Mouse (Mus musculus): ENCODE results near the gene Rad9a. TPM values are rescaled to one million over a fixed set of nuclear protein-coding genes. Genes with fewer than 3 reads are reported as not detected.

Rad9a gene
- polyA plus RNA-seq, 1 experiment from 2014 or later: 31.2 TPM

DNA sequence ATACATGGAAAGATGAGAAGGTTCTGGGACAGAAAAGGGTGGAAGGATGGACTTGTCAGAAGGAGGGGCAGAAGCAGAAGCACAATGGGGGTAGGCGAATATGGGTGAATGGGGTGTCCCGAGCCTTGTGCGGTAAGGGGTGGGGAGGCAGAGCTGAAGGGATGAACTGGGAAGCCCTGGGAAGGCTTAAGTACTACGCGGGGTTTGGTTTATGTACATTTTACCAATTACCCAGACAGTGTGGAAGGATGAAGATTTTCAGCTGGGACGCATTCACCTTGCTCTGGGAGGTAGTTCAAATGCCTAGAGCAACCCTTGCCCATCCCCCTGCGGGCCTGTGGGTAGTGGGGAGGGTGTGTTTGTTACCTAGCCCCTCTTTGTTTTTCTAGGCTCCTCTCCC lies 687 bp upstream of the Rad9a start:
- H3K4me2 ChIP-seq (replicated peaks): peak overlapping the region; percentile 94
- no peak overlapping the region for H3K27ac ChIP-seq
- H3K27me3 ChIP-seq: peaks cover 20% of the 10 kb centered on the region
- ATAC-seq (ENCODE audit: low FRiP score): peak; percentile 36; the same call in 1 of the 2 replicates
- 31% methylated on average over 7 of the region's 7 CpGs for WGBS
- H3K9me3 ChIP-seq (replicated peaks): no peaks in the 10 kb centered on the region
- H3K4me1 ChIP-seq: peaks cover 24% of the 10 kb centered on the region
- H3K9ac ChIP-seq: peak overlapping the region; percentile 80
- H3K4me3 ChIP-seq: peak overlapping the region; percentile 53
- peaks cover 17% of the 10 kb centered on the region for H3K36me3 ChIP-seq

DNA sequence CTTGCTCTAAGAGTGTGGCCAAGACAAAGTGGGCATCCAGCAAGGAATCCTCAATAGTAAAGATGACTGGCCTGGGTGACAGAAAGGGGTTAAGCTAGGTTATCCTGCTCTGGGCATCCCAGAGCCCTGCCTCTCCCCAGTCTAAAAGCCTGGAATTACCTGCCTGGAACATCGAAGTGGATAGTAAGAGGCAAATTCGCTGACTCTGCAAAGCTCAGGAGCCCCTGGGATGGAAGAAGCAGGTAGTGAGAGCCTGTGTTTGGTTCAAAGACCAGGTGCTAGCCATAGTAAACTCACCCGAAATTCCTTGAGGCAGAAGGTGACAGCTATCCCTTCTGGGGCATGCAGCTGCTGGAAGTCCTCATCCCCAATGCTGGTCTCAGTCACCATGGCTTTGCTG lies 4.3 kb downstream of the Rad9a start:
- ATAC-seq (ENCODE audit: low FRiP score): no peak
- 0 out of 2 replicates have a peak overlapping the region, but pooled peaks have one; percentile 18 for H3K9ac ChIP-seq
- 77% methylated on average over 3 of the region's 3 CpGs for WGBS
- 0 out of 2 replicates have a peak, but pooled peaks cover 2% of the 10 kb centered on the region for H3K27me3 ChIP-seq
- peaks cover 43% of the 10 kb centered on the region for H3K4me1 ChIP-seq
- peaks cover 55% of the 10 kb centered on the region for H3K36me3 ChIP-seq
- no peak overlapping the region for H3K4me3 ChIP-seq
- H3K9me3 ChIP-seq (replicated peaks): no peaks in the 10 kb centered on the region
- no peak overlapping the region for H3K27ac ChIP-seq
- no peak overlapping the region for H3K4me2 ChIP-seq (replicated peaks)

DNA sequence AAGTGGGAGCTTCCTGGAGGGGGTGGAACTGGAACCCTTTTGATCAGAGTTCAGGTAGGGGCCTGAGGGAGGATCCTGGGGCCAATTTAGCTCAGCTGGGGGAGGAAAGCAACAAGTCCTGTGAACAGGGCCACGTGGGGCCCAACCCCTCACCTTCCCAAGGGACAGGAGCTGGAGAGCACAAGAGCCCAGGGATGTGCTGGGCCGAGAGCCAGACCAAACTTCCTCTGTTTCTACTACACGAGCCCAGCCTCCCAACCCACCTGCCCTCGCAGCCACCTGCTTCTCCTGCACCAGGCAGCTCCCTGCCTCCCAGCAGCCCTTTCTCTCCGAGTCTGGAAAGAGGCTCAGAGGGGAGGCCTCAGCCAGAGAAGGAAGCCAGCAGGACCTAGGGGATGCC lies 4.9 kb downstream of the Rad9a start:
- Histone ChIP-seq H3K36me3 (peaks cover 55% of the 10 kb centered on the region), H3K4me1 (peaks cover 38% of the 10 kb centered on the region), H3K4me2 (replicated peaks) (no peak overlapping the region), H3K9me3 (replicated peaks) (no peaks in the 10 kb centered on the region), H3K9ac (0 out of 2 replicates have a peak overlapping the region, but pooled peaks have one; percentile 18), H3K4me3 (no peak overlapping the region), H3K27ac (no peak overlapping the region), H3K27me3 (no peaks in the 10 kb centered on the region)
- WGBS: 58% methylated on average over 5 of the region's 5 CpGs
- ATAC-seq (ENCODE audit: low FRiP score): no peak

DNA sequence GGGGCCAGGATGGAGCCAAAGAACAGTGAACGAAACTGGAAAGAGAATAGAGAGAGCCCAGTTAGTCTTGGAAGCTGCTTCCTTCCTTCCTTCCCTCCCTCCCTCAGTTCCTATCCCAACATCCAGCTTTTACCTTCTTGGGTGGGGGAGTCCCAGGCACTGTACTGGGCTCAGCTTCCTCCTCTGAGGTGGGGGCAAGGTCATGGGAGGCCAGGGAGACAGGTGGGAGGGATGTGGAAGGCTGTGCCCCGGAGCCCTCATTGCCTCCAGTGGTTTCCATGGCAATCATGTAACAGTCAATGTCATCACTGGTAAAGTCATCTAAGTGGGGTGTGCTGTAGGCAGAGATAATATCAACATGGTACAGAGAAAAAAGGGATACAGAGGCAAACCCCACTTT lies 5.4 kb downstream of the Rad9a start:
- H3K4me3 ChIP-seq: no peak overlapping the region
- no peak for ATAC-seq (ENCODE audit: low FRiP score)

DNA sequence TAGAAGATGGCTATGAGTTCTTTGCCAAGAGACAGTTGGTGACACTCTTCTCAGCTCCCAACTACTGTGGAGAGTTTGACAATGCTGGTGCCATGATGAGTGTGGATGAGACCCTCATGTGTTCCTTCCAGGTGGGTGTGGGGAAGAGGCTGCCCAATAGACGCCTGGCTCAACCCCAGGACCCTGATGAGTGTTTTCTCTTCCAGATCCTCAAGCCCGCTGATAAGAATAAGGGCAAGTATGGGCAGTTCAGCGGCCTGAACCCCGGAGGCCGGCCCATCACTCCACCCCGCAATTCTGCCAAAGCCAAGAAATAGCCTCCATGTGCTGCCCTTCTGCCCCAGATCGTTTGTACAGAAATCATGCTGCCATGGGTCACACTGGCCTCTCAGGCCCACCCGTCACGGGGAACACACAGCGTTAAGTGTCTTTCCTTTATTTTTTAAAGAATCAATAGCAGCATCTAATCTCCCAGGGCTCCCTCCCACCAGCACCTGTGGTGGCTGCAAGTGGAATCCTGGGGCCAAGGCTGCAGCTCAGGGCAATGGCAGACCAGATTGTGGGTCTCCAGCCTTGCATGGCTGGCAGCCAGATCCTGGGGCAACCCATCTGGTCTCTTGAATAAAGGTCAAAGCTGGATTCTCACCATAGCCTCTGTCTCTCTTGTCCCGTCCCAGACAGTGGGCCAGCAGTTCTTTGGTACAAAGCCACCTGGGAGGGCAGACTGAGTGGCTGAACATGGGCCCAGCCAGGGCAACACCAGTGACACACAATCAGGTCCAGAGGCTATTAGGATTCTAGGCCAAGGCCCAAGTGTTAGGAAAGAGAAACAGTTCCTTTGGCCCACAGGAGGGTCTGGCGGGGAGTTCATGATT lies 6.4 kb downstream of the Rad9a start:
- Histone ChIP-seq H3K4me3 (no peak overlapping the region), H3K4me2 (replicated peaks) (no peak overlapping the region), H3K4me1 (peaks cover 30% of the 10 kb centered on the region), H3K36me3 (peaks cover 55% of the 10 kb centered on the region), H3K27ac (no peak overlapping the region), H3K27me3 (no peaks in the 10 kb centered on the region), H3K9ac (peak overlapping the region; percentile 23; the same call in 1 of the 2 replicates), H3K9me3 (replicated peaks) (no peaks in the 10 kb centered on the region)
- ATAC-seq (ENCODE audit: low FRiP score): no peak
- 81% methylated on average over 12 of the region's 12 CpGs for WGBS

More for the DNA sequence above, 5.4 kb downstream of the Rad9a start:
- Histone ChIP-seq H3K4me2 (replicated peaks) (no peak overlapping the region), H3K27ac (no peak overlapping the region), H3K9me3 (replicated peaks) (no peaks in the 10 kb centered on the region), H3K4me1 (peaks cover 40% of the 10 kb centered on the region), H3K9ac (no peak overlapping the region), H3K27me3 (no peaks in the 10 kb centered on the region), H3K36me3 (peaks cover 55% of the 10 kb centered on the region)
- WGBS: 66% methylated on average over 2 of the region's 2 CpGs

DNA sequence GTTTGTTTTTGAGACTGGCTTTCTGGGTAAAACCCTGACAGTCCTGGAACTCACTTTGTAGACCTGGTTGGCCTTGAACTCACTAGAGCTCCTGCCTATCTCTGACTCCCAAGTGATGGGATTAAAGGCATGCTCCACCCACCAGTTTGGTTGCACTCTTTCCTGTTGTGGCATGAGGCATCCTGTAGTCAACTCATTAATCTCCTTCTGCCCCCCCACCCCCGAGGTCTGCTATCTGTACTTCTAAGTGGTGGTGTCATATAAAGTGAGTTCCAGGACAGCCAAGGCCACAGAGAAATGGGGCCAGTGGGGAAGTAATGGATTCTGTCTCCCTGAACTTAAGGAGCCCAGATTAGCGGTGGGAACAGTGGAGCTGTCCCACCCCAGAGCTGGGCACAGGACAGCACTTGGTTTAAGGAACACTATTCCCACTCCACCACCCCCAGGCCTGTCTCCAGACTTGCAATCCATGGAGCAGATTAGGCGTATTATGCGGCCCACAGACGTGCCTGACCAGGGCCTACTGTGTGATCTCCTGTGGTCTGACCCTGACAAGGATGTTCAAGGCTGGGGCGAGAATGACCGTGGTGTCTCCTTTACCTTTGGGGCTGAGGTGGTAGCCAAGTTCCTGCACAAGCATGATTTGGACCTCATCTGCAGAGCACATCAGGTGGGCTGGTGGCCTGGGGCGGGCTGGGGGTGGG lies 7.3 kb downstream of the Rad9a start:
- no peak for ATAC-seq (ENCODE audit: low FRiP score)
- H3K4me3 ChIP-seq: no peak overlapping the region
- H3K9me3 ChIP-seq (replicated peaks): no peaks in the 10 kb centered on the region
- no peaks in the 10 kb centered on the region for H3K27me3 ChIP-seq
- no peak overlapping the region for H3K27ac ChIP-seq
- H3K9ac ChIP-seq: no peak overlapping the region
- peaks cover 51% of the 10 kb centered on the region for H3K36me3 ChIP-seq
- H3K4me2 ChIP-seq (replicated peaks): no peak overlapping the region
- WGBS: 91% methylated on average over 8 of the region's 8 CpGs
- H3K4me1 ChIP-seq: peaks cover 29% of the 10 kb centered on the region

DNA sequence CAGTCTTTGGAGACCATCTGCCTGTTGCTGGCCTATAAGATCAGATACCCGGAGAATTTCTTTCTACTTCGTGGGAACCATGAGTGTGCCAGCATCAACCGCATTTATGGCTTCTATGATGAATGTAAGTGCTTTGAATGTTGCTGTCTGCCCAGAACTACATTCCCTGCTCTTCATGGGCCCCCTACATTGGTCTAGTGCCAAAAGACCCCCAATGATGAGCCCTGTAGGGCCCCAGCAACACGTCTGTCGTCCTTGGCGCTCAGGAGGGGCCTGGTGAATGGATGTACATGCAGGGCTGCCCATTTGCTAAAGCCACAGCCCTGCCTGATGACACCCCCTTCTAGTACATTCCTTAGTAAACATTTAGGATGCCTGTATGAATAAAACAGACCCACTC lies 8.3 kb downstream of the Rad9a start:
- Histone ChIP-seq H3K27me3 (0 out of 2 replicates have a peak, but pooled peaks cover under 1% of the 10 kb centered on the region), H3K9me3 (replicated peaks) (no peaks in the 10 kb centered on the region), H3K4me1 (peaks cover 29% of the 10 kb centered on the region), H3K4me2 (replicated peaks) (peak overlapping the region; percentile 83), H3K27ac (no peak overlapping the region), H3K36me3 (peaks cover 48% of the 10 kb centered on the region), H3K4me3 (peak overlapping the region; percentile 91), H3K9ac (peak overlapping the region; percentile 99)
- ATAC-seq (ENCODE audit: low FRiP score): no peak
- WGBS: 66% methylated on average over 6 of the region's 6 CpGs

DNA sequence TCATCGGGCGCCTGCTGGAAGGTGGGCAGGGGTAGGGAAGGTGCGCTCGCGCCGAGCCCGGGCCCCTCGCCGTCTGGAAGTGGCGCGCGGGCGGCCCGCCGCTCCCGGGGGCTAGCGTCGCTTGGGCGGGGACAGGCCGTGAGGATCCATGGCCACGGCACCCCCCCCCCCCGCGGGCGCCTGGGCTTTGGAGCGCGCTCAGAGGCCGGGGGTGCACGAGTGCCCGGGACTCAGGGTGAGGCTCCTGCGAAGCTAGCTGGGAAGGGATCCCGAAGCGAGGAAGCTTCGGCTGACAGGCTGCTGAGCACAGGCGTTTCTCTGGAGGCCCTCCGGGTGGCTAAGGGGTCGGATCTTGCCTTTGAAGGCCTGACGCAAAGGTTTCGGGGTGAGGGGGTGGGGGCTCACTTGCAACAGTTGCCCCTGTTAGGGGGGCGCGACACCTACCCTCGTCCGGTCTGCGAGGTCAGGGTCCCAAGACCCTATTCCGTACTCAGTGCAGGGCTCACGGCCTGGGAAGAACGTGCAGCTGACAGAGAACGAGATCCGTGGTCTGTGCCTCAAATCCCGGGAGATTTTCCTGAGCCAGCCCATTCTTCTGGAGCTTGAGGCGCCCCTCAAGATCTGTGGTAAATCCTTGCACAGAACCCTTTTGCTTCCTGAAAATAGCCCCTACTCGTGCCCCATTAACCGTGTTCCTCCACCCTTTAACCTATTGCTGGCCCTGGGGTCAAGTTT lies 9.0 kb downstream of the Rad9a start:
- Histone ChIP-seq H3K36me3 (peaks cover 41% of the 10 kb centered on the region), H3K4me1 (peaks cover 29% of the 10 kb centered on the region), H3K9ac (peak overlapping the region; percentile 99), H3K4me3 (peak overlapping the region; percentile 91), H3K9me3 (replicated peaks) (no peaks in the 10 kb centered on the region), H3K4me2 (replicated peaks) (peak overlapping the region; percentile 83), H3K27ac (peak overlapping the region; percentile 94), H3K27me3 (0 out of 2 replicates have a peak, but pooled peaks cover 4% of the 10 kb centered on the region)
- peak; percentile 67 for ATAC-seq (ENCODE audit: low FRiP score)
- WGBS: under 1% methylated on average over 45 of the region's 52 CpGs

DNA sequence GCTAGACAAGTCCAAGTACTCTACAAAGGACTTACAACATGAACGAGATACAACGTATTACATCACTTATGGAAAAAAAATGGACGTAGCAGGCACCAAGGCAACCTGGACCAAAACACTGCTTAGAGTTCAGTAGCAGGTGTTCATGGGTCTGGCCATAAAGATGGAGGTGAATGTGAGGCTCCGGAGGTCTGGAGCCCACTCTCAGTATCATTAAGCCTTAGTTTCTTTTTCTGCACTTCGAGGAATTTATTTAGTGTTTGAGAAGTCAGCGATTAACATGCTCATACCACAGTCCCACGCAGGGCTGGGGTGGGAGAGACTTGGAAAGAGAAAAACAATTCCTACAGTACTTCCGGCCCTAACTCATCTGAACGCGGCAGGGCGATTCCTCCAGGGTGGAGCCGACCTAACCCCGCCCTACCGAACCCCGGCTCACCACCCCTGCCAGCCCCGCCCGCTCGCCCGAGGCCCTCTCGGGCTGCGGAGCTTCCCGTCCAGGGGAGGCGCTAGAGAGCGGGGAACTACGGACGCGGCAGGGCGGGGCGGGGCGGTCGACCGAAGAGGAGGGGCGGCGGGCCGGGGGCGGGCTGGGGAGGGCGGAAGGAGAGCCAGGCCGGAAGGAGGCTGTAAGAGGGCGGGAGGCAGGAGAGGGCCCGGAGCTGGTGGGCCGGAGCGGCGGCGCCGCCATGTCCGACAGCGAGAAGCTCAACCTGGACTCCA lies 9.8 kb downstream of the Rad9a start, which contains the start of gene Ppp1ca:
Ppp1ca (plus strand) TSS at position 538 of the 723 bp plus-strand sequence.
- H3K9ac ChIP-seq: peak within 1 kb of the TSS; percentile 99
- WGBS: 8% methylated on average over 40 of the region's 47 CpGs
- 0 out of 2 replicates have a peak, but pooled peaks cover 4% of the 10 kb centered on the region for H3K27me3 ChIP-seq
- peaks cover 24% of the 10 kb centered on the region for H3K4me1 ChIP-seq
- H3K27ac ChIP-seq: peak within 1 kb of the TSS; percentile 94
- peak within 1 kb of the TSS; percentile 91 for H3K4me3 ChIP-seq
- H3K4me2 ChIP-seq (replicated peaks): peak within 1 kb of the TSS; percentile 83
- peak; percentile 92 for ATAC-seq (ENCODE audit: low FRiP score)
- peaks cover 33% of the 10 kb centered on the region for H3K36me3 ChIP-seq
- no peaks in the 10 kb centered on the region for H3K9me3 ChIP-seq (replicated peaks)

DNA sequence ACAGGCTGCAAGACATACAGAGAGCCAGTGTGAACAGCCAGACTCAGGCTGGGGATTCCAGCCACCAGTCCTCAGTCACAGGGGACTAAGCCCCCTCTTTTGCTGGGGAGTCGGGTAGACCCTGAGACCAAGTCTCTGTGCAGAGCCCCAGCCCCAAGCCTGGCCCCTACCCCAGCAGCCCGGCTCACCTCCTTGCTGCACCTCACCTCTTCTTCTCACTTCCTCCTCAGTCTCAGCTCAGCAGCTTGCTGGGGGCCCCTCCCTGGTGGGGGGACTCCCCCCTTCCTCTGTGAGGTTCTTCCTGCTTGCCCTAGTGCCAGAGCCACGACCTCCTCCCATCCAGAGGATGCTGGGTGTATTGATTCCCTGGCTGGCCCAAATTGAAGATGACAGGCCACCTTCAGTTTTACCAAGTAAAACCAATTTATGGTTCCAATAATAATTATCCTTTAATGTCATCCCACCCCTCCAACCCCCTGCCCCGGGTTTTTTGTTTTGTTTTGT lies 10.6 kb downstream of the Rad9a start, which contains the start of gene Tbc1d10c:
Tbc1d10c (minus strand) TSS at position 454 of the 504 bp plus-strand sequence.
- 69% methylated on average over 4 of the region's 4 CpGs for WGBS
- Histone ChIP-seq H3K27ac (peak within 1 kb of the TSS; percentile 94), H3K9ac (peak within 1 kb of the TSS; percentile 99), H3K4me1 (peaks cover 22% of the 10 kb centered on the region), H3K27me3 (0 out of 2 replicates have a peak, but pooled peaks cover 4% of the 10 kb centered on the region), H3K4me2 (replicated peaks) (peak within 1 kb of the TSS; percentile 83), H3K36me3 (peaks cover 25% of the 10 kb centered on the region), H3K4me3 (peak within 1 kb of the TSS; percentile 91), H3K9me3 (replicated peaks) (no peaks in the 10 kb centered on the region)
- ATAC-seq (ENCODE audit: low FRiP score): no peak

DNA sequence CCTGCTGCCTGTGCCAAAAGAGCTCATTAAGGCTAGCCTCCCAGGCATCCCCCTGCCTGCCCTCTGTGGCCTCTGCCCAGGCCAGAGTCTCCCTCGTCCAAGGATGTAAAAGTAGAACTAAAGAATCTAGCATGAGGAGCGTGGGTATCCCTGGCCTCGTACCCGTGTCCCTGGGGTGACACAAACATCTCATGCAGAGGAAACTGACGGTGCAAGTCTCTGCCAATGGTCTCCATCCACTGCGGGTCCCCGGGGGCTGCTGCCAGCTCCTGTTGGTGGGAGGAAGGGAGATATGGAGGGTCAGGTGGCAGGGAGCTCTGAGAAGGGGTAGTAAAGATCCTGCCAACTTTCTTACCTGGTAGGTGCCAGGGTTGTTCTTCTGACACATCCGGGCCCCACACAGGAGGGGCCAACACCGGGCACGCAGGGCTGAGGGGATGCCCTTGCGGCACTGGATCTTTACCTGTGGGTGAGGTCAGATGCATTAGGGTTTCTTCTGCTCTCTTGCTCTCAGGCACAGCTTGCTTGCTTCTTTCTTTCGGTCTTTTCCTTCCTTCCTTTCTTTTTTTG lies 12.3 kb downstream of the Rad9a start:
- no peak overlapping the region for H3K4me2 ChIP-seq (replicated peaks)
- no peak for ATAC-seq (ENCODE audit: low FRiP score)
- H3K4me3 ChIP-seq: no peak overlapping the region
- H3K9ac ChIP-seq: no peak overlapping the region
- H3K4me1 ChIP-seq: peaks cover 28% of the 10 kb centered on the region
- no peaks in the 10 kb centered on the region for H3K9me3 ChIP-seq (replicated peaks)
- peaks cover 8% of the 10 kb centered on the region for H3K36me3 ChIP-seq
- no peak overlapping the region for H3K27ac ChIP-seq
- H3K27me3 ChIP-seq: peaks cover 4% of the 10 kb centered on the region; the same call in 1 of the 2 replicates
- 86% methylated on average over 12 of the region's 12 CpGs for WGBS

Measured in hindbrain, embryonic 12.5 days (tissue).